Mouse (Mus musculus) A20 (cell line): ENCODE data around the gene Arpp19.

Experiments used
- DNase-seq: peaks from one replicate; pipeline ENCODE4 v3.0.0-alpha.2; 2011; ENCODE audit warnings: low read depth, low spot score

The Arpp19 gene

DNA sequence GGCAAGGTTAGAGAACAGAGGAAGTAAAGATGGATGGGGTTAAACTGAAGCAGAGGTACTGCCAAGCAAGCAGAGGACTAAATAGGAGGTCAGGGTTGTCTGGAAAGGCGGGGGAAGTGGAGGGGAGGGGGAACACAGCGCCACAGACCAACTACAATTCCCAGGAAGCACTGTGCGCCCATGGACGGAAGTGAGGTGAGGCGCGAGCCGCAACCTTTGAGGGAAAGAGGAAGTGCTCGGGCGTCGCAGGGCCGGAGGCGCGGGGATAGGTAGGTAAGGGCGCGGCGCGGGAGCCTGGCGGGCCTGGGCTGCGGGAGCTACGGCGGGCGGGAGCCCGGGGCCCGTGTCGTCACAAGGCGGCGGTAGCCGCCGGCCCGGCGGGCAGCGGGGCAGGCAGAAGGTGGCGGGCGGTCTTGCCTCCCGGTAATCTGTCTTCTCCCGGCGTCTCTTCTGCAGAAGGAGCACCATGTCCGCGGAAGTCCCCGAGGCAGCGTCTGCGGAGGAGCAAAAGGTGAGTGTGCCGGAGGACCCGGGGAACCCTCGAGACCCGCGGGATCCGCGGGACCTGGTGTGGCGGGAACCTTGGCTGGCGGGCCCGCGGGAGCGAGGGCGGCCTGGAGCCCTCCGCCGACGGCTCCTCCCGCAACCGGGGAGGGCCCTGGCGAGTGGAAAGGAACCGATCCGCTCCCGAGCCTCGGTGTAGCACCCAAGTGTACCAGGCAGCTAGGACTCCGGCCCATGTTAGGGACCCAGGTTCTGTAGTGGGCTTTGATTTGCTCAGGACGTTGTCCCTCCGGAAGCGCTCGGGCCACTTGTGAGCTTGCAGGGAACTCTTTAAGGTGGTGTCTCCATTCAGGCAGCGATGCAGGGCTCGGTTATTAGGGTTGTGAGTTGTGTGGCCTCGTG lies at the start of gene Arpp19:
Arpp19 (plus strand) TSS at position 164 of the 906 bp plus-strand sequence.
- peak; percentile 91 for DNase-seq

DNA sequence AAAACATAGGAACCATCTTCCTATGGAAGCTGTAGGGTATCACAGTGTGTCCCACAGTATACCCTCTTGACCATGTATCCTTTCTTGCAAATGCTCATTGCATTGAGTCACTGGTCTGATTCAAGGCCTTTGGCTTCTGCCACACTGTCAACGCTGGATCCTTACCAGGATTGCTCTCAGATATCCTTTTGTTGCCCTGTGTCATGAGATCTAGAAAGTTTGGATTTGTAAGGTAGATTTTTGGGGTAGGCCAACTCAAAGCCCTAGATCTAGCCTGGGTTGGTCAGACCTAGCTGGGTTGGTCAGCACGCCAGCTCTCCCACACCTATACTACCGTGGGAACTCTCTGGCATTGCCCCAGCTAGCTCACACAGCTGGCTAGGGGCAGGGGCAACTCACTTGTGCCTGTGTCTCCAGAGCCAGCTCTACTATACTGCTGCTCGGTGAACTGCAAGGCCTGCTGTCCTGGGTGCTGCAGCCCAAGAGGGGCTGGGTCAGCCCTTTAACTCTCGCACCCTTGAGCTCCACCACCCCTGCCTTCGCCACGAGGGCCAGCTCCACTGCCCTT lies 48.4 kb upstream of the Arpp19 start:
- DNase-seq, result no peak

DNA sequence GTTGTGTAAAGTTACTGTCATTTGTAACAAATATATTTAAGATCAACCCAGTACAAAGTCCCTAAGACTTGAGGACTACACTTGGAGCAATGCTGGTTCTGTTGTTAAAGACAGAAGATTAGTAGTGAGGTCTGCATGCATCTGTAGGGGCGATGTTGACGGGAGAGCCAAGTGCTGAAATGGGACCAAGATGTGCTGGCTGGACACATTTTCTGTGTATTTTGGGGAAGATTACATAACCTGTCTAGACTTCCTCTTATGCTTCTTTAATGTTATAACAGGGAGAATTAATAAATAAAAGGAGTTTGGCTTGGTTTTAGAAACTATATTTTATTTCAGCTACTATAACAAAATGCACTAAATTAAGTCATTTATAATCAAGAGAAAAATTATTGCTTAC lies 47.4 kb upstream of the Arpp19 start:
- no peak for DNase-seq

DNA sequence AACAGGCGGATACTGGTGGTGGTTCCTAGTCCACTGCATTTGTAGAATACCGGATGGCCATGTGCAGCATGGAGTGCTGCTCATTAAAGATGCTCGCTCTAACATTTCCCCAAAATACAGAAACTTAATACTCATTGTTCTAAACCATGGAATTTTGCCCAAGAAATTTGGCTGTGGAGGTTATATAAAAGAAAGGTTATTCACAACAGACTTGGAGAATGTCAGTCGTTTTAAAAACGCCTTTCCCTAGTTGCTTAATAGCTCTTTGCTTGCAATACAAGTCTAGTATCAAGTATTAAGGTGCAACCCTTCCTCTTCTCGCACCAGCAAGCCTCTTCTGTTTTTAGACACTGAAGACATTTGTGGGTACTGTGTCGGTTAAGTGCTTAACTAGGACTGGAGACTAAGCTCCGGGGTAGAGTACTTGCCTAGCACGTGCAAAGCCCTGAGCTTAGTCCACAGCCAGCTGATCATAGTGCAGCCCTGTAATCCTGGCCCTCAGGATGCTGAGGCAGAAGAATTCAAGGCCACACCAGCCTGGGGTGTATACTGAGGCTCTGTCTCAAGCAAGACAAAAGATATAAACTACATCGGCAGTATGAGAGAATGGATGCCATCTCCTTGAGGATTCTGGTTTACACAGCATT lies 42.7 kb upstream of the Arpp19 start:
- peak; percentile 40 for DNase-seq

DNA sequence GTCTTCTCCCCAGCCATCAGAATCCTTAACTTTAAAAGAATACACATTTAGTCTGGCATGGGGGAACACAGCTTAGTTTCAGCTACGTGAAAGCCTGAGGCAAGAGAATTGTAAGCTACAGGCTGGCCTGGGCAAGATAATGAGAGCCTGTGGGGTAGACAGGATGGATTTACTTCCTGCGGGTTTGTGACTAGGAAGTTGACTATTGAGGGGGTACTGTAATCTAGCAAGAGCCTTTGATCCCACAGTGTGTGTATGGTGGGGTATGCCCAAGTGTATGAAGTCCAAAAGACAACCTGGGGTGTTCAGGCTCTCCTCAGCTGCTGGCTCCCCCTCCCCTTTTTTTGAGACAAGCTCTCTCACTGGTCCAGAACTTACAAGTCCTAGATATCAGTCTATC lies 41.1 kb upstream of the Arpp19 start:
- DNase-seq, result no peak

DNA sequence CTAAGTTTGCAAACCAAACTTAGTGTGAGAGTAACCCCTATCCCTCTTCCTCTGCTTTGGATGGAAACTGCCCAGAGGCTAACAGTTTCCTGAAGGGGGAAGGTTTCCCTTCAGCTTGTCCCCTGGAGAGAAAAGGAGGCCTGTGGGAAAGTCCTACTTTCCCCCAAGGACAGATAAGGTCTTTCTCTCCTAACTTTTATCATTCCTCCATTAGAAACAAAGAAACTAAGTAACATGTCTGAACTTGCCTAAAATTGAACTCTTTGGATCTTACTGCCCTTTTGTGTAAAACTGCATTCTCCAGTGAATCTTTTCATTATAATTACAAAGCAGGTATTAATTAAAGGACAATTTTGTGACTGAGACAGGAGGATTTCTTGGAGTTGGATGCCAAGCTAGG lies 39.4 kb upstream of the Arpp19 start:
- DNase-seq, result no peak

DNA sequence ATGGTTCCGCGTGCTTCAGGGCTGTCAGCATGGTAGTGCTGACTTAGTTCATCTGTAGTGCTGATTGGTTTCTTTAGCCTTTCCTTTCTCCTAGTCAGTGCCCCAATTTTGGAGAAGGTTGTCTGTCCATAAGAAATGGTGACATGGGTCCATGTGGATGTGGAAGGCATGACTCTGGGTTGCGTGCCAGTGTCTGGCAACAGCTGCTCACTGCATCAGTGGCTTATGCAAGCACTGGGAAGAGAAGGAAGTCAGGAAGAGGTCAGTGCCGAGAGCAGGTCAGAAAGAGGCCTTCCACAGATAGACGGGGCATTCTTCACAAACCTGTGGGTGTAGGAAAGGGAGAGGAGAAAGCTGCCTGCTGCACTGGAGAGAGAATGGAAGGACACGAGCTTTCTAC lies 36.4 kb upstream of the Arpp19 start:
- DNase-seq, result no peak

DNA sequence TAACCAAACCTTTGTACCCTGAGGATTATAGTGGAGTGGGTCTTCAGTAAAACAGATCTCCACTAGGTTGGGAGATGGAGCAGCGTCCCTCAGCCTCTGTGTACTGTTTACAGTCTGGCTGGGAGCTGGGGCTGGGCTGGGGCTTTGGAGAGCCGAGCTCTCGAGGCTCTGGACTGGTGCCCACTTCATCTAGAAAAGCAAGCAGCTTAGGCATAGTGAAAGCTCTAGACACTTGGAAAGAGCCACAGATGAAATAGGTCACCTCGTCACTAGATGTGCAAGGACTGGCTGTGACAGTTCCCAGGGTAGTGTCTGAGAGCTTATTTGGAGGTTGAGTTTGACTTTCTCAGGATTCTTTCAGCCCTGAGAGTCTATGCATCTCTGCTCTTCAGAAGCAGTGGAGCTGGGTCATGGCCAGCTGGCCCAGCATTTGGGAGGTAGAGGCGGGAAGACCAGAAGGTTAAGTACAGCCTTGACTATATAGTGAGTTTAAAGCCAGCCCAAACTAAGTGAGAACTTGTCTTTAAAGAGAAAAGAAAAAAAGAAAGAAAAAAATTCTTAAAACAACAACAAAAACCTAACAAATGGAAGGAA lies 35.7 kb upstream of the Arpp19 start:
- no peak for DNase-seq

DNA sequence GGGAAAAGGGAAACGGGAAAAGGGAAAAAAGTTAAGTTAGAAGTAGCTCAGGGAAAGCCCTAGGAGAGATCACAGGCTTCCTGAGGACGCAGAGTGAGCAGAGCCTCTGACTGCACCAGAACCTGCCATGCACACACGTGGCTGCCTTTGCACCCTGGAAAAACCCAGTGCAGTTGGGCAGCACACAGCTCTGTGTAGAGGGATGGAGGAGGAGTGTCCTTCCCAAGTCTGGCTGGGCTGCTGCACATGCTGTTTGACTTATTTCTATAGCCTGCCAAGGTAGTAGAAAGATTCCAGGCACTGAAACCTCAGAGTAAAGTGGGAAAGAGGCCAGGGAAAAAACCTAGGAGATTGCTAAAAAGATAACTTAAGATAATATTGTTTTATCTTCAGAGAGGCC lies 35.2 kb upstream of the Arpp19 start:
- DNase-seq, result no peak

DNA sequence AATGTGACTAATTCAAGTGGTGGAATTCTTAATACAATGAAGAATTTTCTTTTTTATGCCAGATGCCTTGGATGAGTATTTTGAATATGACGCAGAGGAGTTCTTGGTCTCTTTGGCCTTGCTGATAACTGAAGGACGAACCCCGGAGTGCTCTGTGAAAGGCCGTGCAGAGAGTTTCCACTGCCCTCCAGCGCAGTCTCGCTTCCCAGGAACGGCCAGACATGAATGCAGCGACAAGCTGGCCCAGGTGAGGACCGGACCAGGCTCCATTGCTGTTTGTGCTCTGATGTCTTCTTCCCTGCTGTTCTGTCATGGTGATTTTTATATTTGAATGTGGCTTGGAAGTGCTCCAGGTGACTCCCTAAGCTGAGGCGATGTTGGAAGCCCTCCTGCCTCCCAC lies 33.2 kb upstream of the Arpp19 start:
- no peak for DNase-seq

DNA sequence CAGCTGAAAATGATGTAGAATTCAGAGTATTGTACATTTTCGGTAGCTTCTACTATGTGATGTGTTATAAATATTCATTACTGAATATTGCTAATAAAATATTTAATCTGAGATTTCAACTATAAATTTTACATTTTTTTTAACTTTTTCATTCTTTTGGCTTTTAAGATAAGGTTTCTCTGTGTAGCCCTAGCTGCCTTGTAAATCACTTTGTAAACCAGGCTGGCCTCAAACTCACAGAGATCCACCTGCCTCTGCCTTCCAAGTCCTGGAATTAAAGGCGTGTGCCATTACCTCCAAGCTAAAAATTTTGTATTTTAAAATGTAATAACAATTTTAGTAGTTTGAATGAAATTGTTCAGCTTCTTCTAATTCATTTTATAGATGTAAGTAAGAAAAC lies 20.8 kb upstream of the Arpp19 start:
- DNase-seq, result no peak

DNA sequence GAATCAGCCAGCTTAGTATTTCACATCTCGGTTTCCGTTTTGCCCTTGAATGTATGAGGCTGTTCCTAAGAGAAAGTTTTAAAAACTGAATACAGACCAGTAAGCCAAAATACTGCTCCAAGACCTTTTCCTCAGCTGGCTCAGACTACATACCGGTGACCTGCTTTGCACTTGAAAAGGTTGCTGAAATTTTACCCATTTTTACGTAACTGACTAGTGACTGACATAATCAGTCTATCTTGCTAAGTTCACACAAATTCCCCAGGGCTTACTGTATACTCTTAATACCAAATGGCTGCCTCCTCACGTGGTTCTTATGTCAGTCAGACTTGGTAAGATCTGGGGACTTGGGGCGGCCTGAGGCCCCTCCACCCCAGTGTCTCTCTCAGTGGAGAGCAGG lies 18.2 kb upstream of the Arpp19 start:
- no peak for DNase-seq

DNA sequence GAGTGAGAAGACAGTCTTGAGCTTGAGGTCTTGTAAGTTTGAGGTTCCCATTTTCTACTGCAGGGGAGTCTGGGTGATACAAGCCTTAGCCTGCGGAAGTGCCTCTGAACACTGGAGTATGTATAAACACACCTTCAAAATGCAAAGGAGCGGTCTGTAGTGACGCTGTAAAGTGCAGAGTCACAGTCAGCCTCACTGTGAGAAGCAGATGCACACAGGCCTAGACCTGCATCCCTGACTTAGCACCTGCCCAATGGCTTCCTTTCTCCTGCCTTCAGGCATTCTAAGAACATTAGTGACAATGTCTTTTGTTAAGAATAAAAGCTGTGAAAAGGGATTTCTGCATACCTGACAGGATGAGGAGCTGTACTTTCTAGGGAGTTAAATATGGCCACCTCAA lies 17.8 kb upstream of the Arpp19 start:
- DNase-seq, result no peak

DNA sequence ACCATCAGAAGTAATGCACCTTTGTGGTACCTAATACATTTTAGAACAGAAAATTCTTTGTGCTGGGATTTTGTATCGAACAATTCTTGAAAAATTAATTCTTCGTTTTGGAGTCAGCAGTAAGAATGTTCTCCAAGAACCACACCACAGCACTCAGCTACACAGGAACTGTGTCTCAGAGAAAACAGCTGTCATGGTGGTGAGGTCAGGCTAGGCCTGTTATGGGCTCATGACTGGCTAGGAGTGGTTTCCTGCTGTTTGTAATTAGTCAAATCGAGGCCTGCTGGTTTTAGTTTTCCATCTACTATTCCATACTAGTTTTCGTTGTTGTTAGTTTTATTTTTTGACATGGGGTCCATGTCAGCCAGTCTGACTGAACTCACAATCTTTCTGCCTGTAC lies 16.9 kb upstream of the Arpp19 start:
- no peak for DNase-seq

DNA sequence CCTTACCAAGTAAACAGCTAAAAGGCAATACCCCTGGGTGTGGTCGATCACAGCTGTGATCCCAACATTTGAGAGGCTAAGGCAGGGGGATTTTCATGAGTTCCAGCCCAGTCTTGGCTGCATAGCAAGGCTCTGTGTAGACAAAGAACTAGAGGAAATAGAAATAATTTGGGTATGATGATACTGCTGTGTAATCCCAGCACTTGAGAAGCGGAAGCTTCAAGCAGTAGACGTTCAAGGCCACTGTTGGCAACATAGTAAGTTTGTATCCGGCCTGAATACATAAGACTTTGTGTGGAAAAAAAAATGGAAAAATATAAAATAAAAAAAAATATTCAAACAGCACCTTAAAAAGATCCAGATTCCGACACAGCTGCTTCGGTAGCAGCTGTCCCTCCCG lies 14.9 kb upstream of the Arpp19 start:
- DNase-seq, result no peak

DNA sequence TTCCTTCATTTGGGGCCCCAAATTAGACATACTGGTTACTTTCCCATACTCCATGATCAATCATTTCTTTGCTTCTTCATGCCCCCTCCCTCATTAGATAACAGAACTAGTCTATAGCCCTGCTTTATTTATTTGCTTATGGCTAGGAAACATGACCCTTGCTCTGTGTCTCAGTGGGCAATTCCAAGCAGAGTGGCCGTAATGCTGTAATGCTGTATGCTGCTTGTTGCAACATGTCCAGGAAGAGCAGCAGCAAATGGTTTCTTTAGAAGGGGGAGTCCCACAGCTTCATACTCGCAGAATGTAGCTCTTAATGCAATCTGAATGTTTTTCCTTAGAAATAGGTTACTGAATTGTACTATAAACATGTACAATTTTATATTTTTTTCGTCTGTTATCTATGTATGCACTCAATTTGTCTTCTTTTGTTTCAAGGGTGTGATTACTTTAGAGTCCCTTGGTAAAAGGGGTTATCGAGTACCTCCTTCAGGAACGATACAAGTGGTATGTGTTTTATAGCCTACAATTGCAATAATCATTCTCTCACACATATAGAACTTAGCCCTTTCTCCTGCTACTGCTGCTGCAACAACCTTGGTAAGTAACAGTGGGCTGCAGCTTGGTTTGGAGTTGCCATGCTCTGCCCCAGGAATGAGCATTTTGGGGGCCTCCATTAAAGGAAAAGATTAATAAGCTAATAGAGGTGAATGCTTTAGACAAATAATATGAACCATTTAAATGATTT lies 14.1 kb upstream of the Arpp19 start:
- no peak for DNase-seq

DNA sequence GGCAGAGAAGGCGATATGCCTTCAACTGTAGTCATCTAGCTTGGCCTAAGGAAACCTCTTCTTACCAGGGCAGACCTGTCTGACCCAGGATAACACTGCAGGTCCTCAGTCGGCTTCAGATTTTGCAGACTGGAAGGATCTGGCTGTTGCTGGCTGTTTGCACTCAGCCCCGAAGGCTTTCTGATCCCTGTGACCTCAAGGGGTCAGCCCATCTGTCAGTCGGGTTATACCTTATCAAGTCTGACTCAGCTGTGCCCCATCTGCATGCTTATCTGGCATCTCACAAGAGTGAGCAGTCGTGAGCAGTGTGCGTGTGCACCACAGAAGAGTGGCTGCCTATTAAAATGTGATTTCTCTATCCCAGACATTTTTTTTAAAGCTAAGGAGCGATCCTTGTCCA lies 13.3 kb upstream of the Arpp19 start:
- DNase-seq, result no peak

DNA sequence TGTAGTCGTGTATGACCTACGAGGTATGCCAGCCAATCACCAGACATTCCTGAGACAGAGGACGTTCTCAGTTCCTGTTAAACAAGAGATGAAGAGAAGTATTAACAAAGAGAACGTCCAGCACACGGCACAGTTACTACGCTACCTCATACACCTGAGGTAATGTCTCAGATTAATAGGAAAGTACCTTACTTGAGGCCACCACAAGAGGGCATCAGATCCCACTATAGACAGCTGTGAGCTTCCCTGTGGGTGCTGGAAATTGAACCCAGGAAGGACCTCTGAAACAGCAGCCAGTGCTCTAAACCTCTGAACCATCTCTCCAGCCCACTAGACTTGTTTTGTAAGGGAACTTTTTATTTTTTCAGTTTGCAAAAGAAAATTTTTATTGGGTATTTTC lies 11.7 kb upstream of the Arpp19 start:
- DNase-seq, result peak; percentile 30

DNA sequence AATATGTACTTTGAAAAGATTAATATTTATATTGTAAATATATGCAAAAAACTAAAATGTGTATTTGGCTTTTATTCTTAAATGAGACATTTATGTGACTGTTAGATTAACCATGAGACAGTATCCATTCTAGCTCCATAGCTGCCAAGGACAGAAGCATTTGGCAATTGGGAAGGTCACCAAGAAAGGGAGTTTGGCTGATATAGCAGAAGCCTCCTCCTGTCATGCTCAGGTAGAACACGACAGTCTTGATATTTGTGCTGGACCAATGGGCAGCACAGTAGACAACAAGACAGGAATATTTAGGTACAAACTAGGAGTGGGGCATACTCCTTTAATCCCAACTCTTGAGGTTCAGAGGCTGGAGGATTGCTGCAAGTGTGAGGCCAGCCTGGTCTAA lies 5.0 kb upstream of the Arpp19 start:
- DNase-seq, result no peak

DNA sequence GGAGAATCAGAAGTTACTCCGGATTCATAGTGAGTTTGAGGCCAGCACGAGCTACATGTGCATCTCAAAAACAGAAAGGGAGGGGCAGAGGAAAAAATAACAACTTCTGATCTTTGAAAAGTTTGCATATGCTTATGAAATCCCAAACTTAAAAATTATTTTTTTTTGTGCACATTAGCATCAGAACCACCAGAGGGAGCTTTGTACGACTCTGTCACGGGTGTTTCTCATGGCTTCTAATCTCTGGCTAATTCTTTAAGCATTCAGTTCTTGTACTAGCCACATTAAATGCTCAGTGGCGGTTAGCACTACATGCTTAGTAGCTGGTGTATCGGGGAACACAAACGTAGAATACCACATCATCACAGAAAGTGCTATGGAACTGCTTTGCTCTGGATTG lies 4.3 kb upstream of the Arpp19 start:
- DNase-seq, result peak; percentile 68

DNA sequence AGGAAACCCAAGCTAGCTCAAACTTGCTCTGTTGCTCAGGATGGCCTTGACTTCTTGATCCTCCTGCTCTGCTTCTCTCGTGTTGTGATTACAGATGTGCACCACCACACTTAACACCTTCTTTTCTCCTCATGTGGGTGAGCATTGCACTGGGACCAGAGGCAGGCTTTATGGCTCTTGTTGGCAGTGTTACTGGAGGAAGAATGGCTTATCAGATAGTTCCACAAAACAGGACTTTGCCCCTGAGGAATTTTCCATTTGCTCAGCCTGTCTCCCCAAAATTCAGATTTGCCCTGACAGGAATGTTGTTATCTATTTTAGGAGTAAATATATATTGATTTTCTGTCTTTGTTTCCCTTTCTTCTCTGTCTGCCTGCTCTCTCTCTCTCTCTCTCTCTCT lies 2.7 kb upstream of the Arpp19 start:
- no peak for DNase-seq

DNA sequence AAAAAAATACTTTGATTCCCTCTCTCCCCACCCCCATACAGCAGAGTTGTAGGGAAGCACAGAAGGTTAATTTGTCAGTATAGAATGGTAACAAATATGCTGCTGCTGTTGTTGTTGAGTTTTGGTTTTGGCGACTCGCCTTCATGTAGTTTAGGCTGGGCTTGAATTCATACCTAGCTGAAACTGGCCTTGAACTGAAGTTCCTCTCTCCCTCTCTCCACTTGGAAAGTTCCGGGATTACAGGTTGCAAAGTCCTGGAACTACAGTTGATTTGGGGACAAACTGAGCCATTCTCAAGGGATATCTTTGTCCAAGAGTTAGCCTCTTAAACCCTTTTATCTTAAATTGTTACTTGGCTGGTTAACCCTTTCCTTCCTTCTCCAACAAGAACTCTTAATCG lies 1.5 kb upstream of the Arpp19 start:
- DNase-seq, result no peak
